Mouse (Mus musculus): ENCODE measurements around the gene St6galnac3. TPM values are rescaled to one million over a fixed set of nuclear protein-coding genes. Genes with fewer than 3 reads are reported as not detected.

Gene St6galnac3
- polyA plus RNA-seq, 1 experiment: 13.6 TPM

GRCm38 (mm10) chr3:153559586-153559985 is 165.4 kb downstream of the St6galnac3 start:
- 84% methylated on average over 8 of the region's 8 CpGs for WGBS
- Histone ChIP-seq H3K4me3 (replicated peaks; ENCODE audit: control insufficient read depth, low read depth, low read length) (no peak overlapping the region), H3K4me1 (ENCODE audit: control insufficient read depth, insufficient read depth, low read length) (no peaks in the 10 kb centered on the region), H3K27ac (ENCODE audit: control insufficient read depth, insufficient read depth, low read depth, low read length, poor library complexity) (no peak overlapping the region)
- TF ChIP-seq CTCF (IDR thresholded peaks at IDR 0.05; ENCODE audit: control insufficient read depth, insufficient read depth, low read length) (no peak), POLR2A (IDR thresholded peaks at IDR 0.05; ENCODE audit: borderline replicate concordance, control insufficient read depth, low read depth, low read length) (no peak)

GRCm38 (mm10) chr3:153556621-153557020 is 168.4 kb downstream of the St6galnac3 start:
- no peak overlapping the region for H3K4me3 ChIP-seq (replicated peaks; ENCODE audit: control insufficient read depth, low read depth, low read length)
- no peak overlapping the region for H3K27ac ChIP-seq (ENCODE audit: control insufficient read depth, insufficient read depth, low read depth, low read length, poor library complexity)
- TF ChIP-seq POLR2A (IDR thresholded peaks at IDR 0.05; ENCODE audit: borderline replicate concordance, control insufficient read depth, low read depth, low read length): no peak
- TF ChIP-seq CTCF (IDR thresholded peaks at IDR 0.05; ENCODE audit: control insufficient read depth, insufficient read depth, low read length): no peak
- H3K4me1 ChIP-seq (ENCODE audit: control insufficient read depth, insufficient read depth, low read length): no peaks in the 10 kb centered on the region
- WGBS: 84% methylated on average over 11 of the region's 11 CpGs

GRCm38 (mm10) chr3:153553712-153554111 is 171.3 kb downstream of the St6galnac3 start:
- TF ChIP-seq POLR2A (IDR thresholded peaks at IDR 0.05; ENCODE audit: borderline replicate concordance, control insufficient read depth, low read depth, low read length) (no peak), CTCF (IDR thresholded peaks at IDR 0.05; ENCODE audit: control insufficient read depth, insufficient read depth, low read length) (no peak)
- WGBS: 87% methylated on average over 3 of the region's 3 CpGs
- Histone ChIP-seq H3K4me3 (replicated peaks; ENCODE audit: control insufficient read depth, low read depth, low read length) (no peak overlapping the region), H3K4me1 (ENCODE audit: control insufficient read depth, insufficient read depth, low read length) (no peaks in the 10 kb centered on the region), H3K27ac (ENCODE audit: control insufficient read depth, insufficient read depth, low read depth, low read length, poor library complexity) (no peak overlapping the region)

- WGBS: 85% methylated on average over 7 of the region's 7 CpGs
- TF ChIP-seq POLR2A (IDR thresholded peaks at IDR 0.05; ENCODE audit: borderline replicate concordance, control insufficient read depth, low read depth, low read length) (no peak), CTCF (IDR thresholded peaks at IDR 0.05; ENCODE audit: control insufficient read depth, insufficient read depth, low read length) (no peak)
- H3K27ac ChIP-seq (ENCODE audit: control insufficient read depth, insufficient read depth, low read depth, low read length, poor library complexity): no peak overlapping the region
- no peaks in the 10 kb centered on the region for H3K4me1 ChIP-seq (ENCODE audit: control insufficient read depth, insufficient read depth, low read length)
- H3K4me3 ChIP-seq (replicated peaks; ENCODE audit: control insufficient read depth, low read depth, low read length): no peak overlapping the region
Observed at GRCm38 (mm10) chr3:153553226-153553625, 171.7 kb downstream of the St6galnac3 start.

- H3K4me1 ChIP-seq (ENCODE audit: control insufficient read depth, insufficient read depth, low read length): no peaks in the 10 kb centered on the region
- 83% methylated on average over 7 of the region's 7 CpGs for WGBS
- no peak overlapping the region for H3K27ac ChIP-seq (ENCODE audit: control insufficient read depth, insufficient read depth, low read depth, low read length, poor library complexity)
- TF ChIP-seq CTCF (IDR thresholded peaks at IDR 0.05; ENCODE audit: control insufficient read depth, insufficient read depth, low read length) (no peak), POLR2A (IDR thresholded peaks at IDR 0.05; ENCODE audit: borderline replicate concordance, control insufficient read depth, low read depth, low read length) (no peak)
- no peak overlapping the region for H3K4me3 ChIP-seq (replicated peaks; ENCODE audit: control insufficient read depth, low read depth, low read length)
Observed at GRCm38 (mm10) chr3:153546936-153547683, 177.9 kb downstream of the St6galnac3 start.

GRCm38 (mm10) chr3:153539851-153540250 is 185.1 kb downstream of the St6galnac3 start:
- 90% methylated on average over 14 of the region's 14 CpGs for WGBS
- Histone ChIP-seq H3K4me3 (replicated peaks; ENCODE audit: control insufficient read depth, low read depth, low read length) (no peak overlapping the region), H3K27ac (ENCODE audit: control insufficient read depth, insufficient read depth, low read depth, low read length, poor library complexity) (no peak overlapping the region), H3K4me1 (ENCODE audit: control insufficient read depth, insufficient read depth, low read length) (no peaks in the 10 kb centered on the region; the same call in none of the 2 replicates)
- TF ChIP-seq POLR2A (IDR thresholded peaks at IDR 0.05; ENCODE audit: borderline replicate concordance, control insufficient read depth, low read depth, low read length) (no peak), CTCF (IDR thresholded peaks at IDR 0.05; ENCODE audit: control insufficient read depth, insufficient read depth, low read length) (no peak)

GRCm38 (mm10) chr3:153538396-153538795 is 186.6 kb downstream of the St6galnac3 start:
- 80% methylated on average over 2 of the region's 2 CpGs for WGBS
- no peak for TF ChIP-seq POLR2A (IDR thresholded peaks at IDR 0.05; ENCODE audit: borderline replicate concordance, control insufficient read depth, low read depth, low read length)
- no peak for TF ChIP-seq CTCF (IDR thresholded peaks at IDR 0.05; ENCODE audit: control insufficient read depth, insufficient read depth, low read length)
- no peak overlapping the region for H3K4me3 ChIP-seq (replicated peaks; ENCODE audit: control insufficient read depth, low read depth, low read length)
- H3K4me1 ChIP-seq (ENCODE audit: control insufficient read depth, insufficient read depth, low read length): no peaks in the 10 kb centered on the region; the same call in none of the 2 replicates
- H3K27ac ChIP-seq (ENCODE audit: control insufficient read depth, insufficient read depth, low read depth, low read length, poor library complexity): no peak overlapping the region

GRCm38 (mm10) chr3:153537435-153537834 is 187.5 kb downstream of the St6galnac3 start:
- no peak overlapping the region for H3K4me3 ChIP-seq (replicated peaks; ENCODE audit: control insufficient read depth, low read depth, low read length)
- 80% methylated on average over 3 of the region's 3 CpGs for WGBS

More at GRCm38 (mm10) chr3:153537435-153537834, 187.5 kb downstream of the St6galnac3 start:
- H3K27ac ChIP-seq (ENCODE audit: control insufficient read depth, insufficient read depth, low read depth, low read length, poor library complexity): no peak overlapping the region
- TF ChIP-seq POLR2A (IDR thresholded peaks at IDR 0.05; ENCODE audit: borderline replicate concordance, control insufficient read depth, low read depth, low read length): no peak
- TF ChIP-seq CTCF (IDR thresholded peaks at IDR 0.05; ENCODE audit: control insufficient read depth, insufficient read depth, low read length): no peak
- H3K4me1 ChIP-seq (ENCODE audit: control insufficient read depth, insufficient read depth, low read length): no peaks in the 10 kb centered on the region; the same call in none of the 2 replicates

Measured in bone marrow, adult 2 months (tissue).